Mouse (Mus musculus) ES-E14 (cell line): ENCODE measurements around the gene Cdyl. TPM values are rescaled to one million over a fixed set of nuclear protein-coding genes. Genes with fewer than 3 reads are reported as not detected.

Experiments used
- DNase-seq: peaks from one replicate; pipeline ENCODE4 v3.0.0-alpha.2; 2013; ENCODE audit warnings: low read depth, low spot score
- H3K27ac ChIP-seq: 2 replicates; pipeline ENCODE4 v1.5.1; 2012; ENCODE audit warnings: low read depth, mild to moderate bottlenecking, low read length, moderate library complexity, mixed read lengths; ENCODE audit not compliant: poor library complexity, insufficient read depth, severe bottlenecking
- H3K36me3 ChIP-seq: 2 replicates; pipeline ENCODE4 v1.6.1; 2012; ENCODE audit warnings: mild to moderate bottlenecking, low read length, moderate library complexity, mixed read lengths; ENCODE audit not compliant: control insufficient read depth, poor library complexity, insufficient read depth, severe bottlenecking
- H3K4me1 ChIP-seq, 2 experiments: fragments of 150-350 bp in 1 of 2; sonication (generic) in 1 of 2; 2 replicates each; pipeline ENCODE4 v1.6.1; 2012; ENCODE audit warnings: low read length in 2 of 2, mild to moderate bottlenecking in 1 of 2, mixed read lengths in 1 of 2; ENCODE audit not compliant: control insufficient read depth in 2 of 2, insufficient read depth in 2 of 2, poor library complexity in 1 of 2
- H3K4me3 ChIP-seq, 2 experiments: fragments of 150-350 bp in 1 of 2; sonication (generic) in 1 of 2; 2 replicates each; pipeline ENCODE4 v1.5.1; 2012; ENCODE audit warnings: low read length in 2 of 2, low read depth in 1 of 2, mild to moderate bottlenecking in 1 of 2, mixed read lengths in 1 of 2; ENCODE audit not compliant: insufficient read depth in 1 of 2, poor library complexity in 1 of 2, severe bottlenecking in 1 of 2
- H3K9ac ChIP-seq: 2 replicates; pipeline ENCODE4 v1.6.1; 2012; ENCODE audit warnings: low read depth, mild to moderate bottlenecking, low read length, mixed read lengths; ENCODE audit not compliant: poor library complexity, insufficient read depth, severe bottlenecking
- H3K9me3 ChIP-seq: fragments of 150-350 bp; sonication (generic); 2 replicates; pipeline ENCODE4 v1.6.1; 2012; ENCODE audit warnings: low read depth, mild to moderate bottlenecking, low read length; ENCODE audit not compliant: control insufficient read depth, insufficient read depth
- CHD2 ChIP-seq: IDR thresholded peaks from 2 replicates; pipeline ENCODE4 v1.6.1; 2014; ENCODE audit warnings: mild to moderate bottlenecking, low read depth, low read length, inconsistent platforms
- HCFC1 ChIP-seq: IDR thresholded peaks from 2 replicates; pipeline ENCODE4 v1.6.1; 2012; ENCODE audit warnings: low read length, inconsistent platforms, borderline replicate concordance; ENCODE audit not compliant: insufficient read depth
- MAFK ChIP-seq: IDR thresholded peaks from 2 replicates; pipeline ENCODE4 v1.6.1; 2014; ENCODE audit warnings: mild to moderate bottlenecking, low read depth, low read length, inconsistent platforms; ENCODE audit not compliant: insufficient read depth
- ZC3H11A ChIP-seq: IDR thresholded peaks from 2 replicates; pipeline ENCODE4 v1.6.1; 2012; ENCODE audit warnings: low read depth, mild to moderate bottlenecking, inconsistent platforms, low read length, borderline replicate concordance
- ZNF384 ChIP-seq: IDR thresholded peaks from 2 replicates; pipeline ENCODE4 v1.6.1; 2012; ENCODE audit warnings: low read depth, low read length, inconsistent platforms
- in situ Hi-C, 2 experiments: fragments of 600-800 bp; cut with MboI; formaldehyde crosslinking; loops; one replicate each; pipeline ENCODE4 v1.15.1; 2025; ENCODE audit warnings: low sequenced_read_pairs in 2 of 2, inconsistent platforms in 1 of 2; ENCODE audit not compliant: unreplicated experiment in 2 of 2
- total RNA-seq: library from RNA; depleted of rRNA; stranded (reverse); fragments of 300-350 nt; gene quantifications from 2 replicates; pipeline ENCODE4 v1.2.3, GENCODE M21; 2012

The Cdyl gene
- total RNA-seq, 1 experiment = 20.3 TPM

- Histone ChIP-seq H3K4me3 (no peak overlapping the region), H3K9ac (no peak overlapping the region), H3K9me3 (no peaks in the 10 kb centered on the region), H3K36me3 (no peaks in the 10 kb centered on the region; the same call in 1 of the 2 replicates), H3K4me1 (peaks cover 0 to 27% of the 10 kb centered on the region in 2 experiments; a peak in 2 of 4 replicates), H3K27ac (no peak overlapping the region)
- no peak for DNase-seq
- in situ Hi-C loops = no loop called here
- TF ChIP-seq ZNF384 (no peak), CHD2 (no peak), MAFK (no peak), ZC3H11A (no peak), HCFC1 (no peak)
Measured at GRCm38 (mm10) chr13:35794309-35794708, 134.7 kb downstream of the Cdyl start.

- in situ Hi-C loops = no loop called here
Measured at GRCm38 (mm10) chr13:35794774-35795173, 135.1 kb downstream of the Cdyl start.

GRCm38 (mm10) chr13:35795887-35796286 is 136.3 kb downstream of the Cdyl start:
- TF ChIP-seq MAFK (no peak), CHD2 (no peak), ZNF384 (no peak), HCFC1 (no peak), ZC3H11A (no peak)
- Histone ChIP-seq H3K9ac (no peak overlapping the region), H3K36me3 (no peaks in the 10 kb centered on the region; the same call in 1 of the 2 replicates), H3K4me3 (no peak overlapping the region), H3K27ac (no peak overlapping the region), H3K9me3 (no peaks in the 10 kb centered on the region), H3K4me1 (peaks cover 0 to 24% of the 10 kb centered on the region in 2 experiments; a peak in 2 of 4 replicates)
- in situ Hi-C loops = no loop called here
- no peak for DNase-seq

More at GRCm38 (mm10) chr13:35794774-35795173, 135.1 kb downstream of the Cdyl start:
- no peak overlapping the region for H3K27ac ChIP-seq
- no peak overlapping the region for H3K9ac ChIP-seq
- no peaks in the 10 kb centered on the region; the same call in 1 of the 2 replicates for H3K36me3 ChIP-seq
- no peak for TF ChIP-seq CHD2
- no peak for TF ChIP-seq ZC3H11A
- no peak for TF ChIP-seq MAFK
- no peak for TF ChIP-seq HCFC1
- TF ChIP-seq ZNF384 = no peak
- H3K4me1 ChIP-seq = peaks cover 0 to 24% of the 10 kb centered on the region in 2 experiments; a peak in 2 of 4 replicates
- no peak overlapping the region for H3K4me3 ChIP-seq
- H3K9me3 ChIP-seq = no peaks in the 10 kb centered on the region
- DNase-seq = no peak

GRCm38 (mm10) chr13:35796352-35796751 is 136.7 kb downstream of the Cdyl start:
- H3K4me1 ChIP-seq = peaks cover 0 to 24% of the 10 kb centered on the region in 2 experiments; a peak in 2 of 4 replicates
- no peaks in the 10 kb centered on the region; the same call in 1 of the 2 replicates for H3K36me3 ChIP-seq
- in situ Hi-C loops = no loop called here
- DNase-seq = no peak
- TF ChIP-seq HCFC1 (no peak), CHD2 (no peak), ZNF384 (no peak), MAFK (no peak), ZC3H11A (no peak)
- no peak overlapping the region for H3K4me3 ChIP-seq
- no peak overlapping the region for H3K9ac ChIP-seq
- no peaks in the 10 kb centered on the region for H3K9me3 ChIP-seq
- no peak overlapping the region for H3K27ac ChIP-seq
